Mouse (Mus musculus): Measurements from ENCODE around the gene Ddx3y.

The Ddx3y gene

GRCm38 (mm10) chrY:1286171-1286795, at the start of gene Ddx3y:
TSS of gene Ddx3y (minus strand) at chrY:1286629.
- peak; percentile 86 for DNase-seq

- DNase-seq, result no peak
These were observed 7.3 kb upstream of the Ddx3y start for GRCm38 (mm10) chrY:1293708-1294107.

DNA sequence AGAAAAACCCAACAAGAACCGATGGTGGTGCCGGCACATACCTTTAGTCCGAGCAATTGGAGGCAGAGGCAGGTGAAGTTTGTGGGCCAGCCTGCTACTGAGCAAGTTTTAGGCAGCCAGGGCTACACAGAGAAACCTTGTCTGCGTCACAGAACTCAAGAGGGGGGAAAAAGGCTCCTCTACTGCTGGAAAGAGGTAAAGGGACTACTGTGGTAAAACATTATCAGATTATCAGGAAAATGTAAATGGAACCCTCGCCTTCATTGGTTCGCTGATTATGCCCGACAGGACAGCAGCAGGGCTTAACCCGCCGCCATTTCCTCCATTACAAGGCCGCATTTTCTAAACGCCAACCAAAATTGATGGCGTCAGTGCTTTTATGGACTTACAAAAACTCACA, 694 bp downstream of the Ddx3y start:
- peak; percentile 44 for DNase-seq

DNA sequence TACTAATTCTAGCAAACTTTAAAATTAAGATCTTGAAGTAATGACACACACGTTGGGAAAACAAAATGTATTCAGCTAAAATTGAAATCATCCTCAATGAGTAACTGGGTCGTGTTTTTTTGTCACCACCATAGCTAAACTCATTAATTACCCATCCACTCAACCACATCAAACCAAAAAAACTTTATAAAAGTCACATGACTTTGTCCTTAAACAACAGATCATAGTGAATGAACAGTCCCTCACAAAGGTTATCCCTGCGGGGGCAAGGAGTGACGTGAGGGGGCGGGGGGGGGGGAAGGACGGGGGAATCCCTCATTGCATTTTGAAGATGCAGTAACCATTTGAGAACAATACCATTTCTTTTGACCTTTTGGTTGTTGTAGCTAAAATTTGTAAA, 40.3 kb downstream of the Ddx3y start:
- no peak for DNase-seq

GRCm38 (mm10) chrY:1245426-1245863, 41.0 kb downstream of the Ddx3y start, which contains the start of gene Uty:
TSS of gene Uty (minus strand) at chrY:1245759.
- peak; percentile 86 for DNase-seq

- DNase-seq, result no peak
These were observed 41.5 kb downstream of the Ddx3y start for GRCm38 (mm10) chrY:1244940-1245339.

DNA sequence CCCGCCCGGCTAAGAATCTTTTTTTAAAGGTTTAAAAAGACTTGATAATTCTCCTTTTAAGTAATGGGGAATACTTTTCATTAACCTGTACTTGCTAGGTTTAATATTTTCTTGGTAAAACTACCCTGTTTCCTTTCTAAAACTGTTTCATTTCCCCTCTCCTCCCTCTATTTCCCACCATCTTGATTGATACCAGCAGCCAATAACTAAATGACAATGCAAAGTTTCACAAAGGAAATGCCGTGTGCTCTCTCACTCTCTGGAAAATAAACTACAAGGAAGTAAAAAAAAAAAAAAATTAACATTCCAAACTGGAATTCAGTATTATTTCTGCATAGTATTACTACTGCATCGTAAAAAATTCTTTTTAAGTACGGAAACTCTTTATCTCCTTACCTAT, 42.0 kb downstream of the Ddx3y start:
- DNase-seq, result no peak

- no peak for DNase-seq
These were observed 66.4 kb downstream of the Ddx3y start for GRCm38 (mm10) chrY:1220001-1220400.
